Mouse (Mus musculus) adrenal gland, adult (tissue): ENCODE measurements around the gene Hyal3.
A peak's percentile ranks its signal among the peaks of the same experiment; 100 is the strongest.

Experiments used
- DNase-seq, 2 experiments: peaks; one replicate each; pipeline ENCODE4 v3.0.0; 2022 to 2023; ENCODE audit warnings: low spot score in 1 of 2; ENCODE audit not compliant: inconsistent age in 2 of 2

The Hyal3 gene

DNA sequence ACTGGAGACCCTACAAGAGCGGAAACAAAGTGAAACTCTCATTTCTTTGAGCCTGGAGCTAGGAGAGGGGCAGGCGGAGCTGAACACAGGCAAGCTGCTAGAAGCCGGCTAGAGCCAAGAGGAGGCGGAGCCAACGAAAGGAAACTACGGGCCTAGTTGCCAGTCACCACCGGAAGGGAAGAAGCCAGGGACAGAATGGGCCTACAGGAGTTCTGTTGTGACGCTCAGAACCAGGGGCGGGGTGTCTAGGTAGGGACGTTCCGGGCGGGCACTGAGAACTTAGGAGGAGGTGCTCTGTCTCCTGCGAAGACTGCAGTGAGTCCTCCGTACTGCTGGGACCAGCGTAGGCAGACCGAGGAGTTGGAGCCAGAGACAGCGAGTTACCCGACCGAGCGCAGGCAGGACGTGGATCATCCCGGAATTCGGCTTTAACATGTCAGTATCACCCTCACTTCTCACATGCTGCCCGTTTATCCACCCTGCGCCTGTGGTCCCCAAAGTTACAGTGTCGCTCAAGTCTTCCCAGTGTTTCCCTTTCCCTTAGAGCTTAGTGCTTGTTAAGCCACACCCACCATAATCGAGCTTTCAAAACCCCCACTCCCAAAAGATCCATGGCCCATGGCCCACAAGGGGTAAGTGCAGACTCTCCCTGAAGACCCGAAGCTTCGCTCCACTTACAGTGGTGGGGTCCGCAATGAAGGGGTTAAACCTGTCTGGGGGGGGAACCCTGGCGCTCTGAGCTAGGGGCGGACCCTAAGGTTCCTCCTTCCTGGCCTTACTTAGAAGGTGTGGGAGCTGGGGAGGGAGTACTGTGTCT lies at the start of gene Hyal3:
Gene Hyal3 (plus strand): TSS at position 318 of the 817 bp plus-strand sequence.
- peak; percentile 94 to 97 for DNase-seq

DNA sequence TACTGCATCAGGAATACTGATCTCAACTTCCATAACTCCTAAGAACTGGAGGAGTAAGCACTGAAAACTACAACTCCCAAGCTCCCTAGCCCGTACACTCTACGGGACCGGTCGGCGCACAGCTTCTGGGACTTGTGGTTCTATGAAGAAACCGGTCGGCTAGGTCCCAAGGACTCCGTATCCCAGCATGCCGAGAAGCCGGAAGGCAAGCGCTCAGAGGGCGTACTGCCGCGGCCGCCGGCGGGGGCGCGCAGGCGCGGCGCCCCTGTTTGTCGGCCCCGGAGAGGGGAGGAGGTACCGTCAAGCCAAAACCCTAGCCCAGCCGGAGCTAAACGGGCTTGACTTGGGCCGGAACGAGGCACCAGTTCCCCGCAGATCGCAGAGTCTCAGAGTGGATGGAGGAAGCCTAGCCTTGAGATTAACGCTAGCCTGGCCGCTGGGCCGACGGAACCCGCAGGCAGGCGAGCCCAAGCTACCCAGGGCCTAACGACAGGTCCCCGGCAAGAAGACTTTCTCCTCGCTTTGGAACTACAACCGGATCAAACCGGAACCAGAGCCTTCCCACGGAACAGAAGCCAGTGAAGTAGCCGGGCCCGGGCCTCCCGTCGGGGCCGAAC lies 46.7 kb upstream of the Hyal3 start, which contains the start of gene Tmem115:
Gene Tmem115 (plus strand): TSS at position 155 of the 617 bp plus-strand sequence.
- peak; percentile 96 to 97 for DNase-seq

DNA sequence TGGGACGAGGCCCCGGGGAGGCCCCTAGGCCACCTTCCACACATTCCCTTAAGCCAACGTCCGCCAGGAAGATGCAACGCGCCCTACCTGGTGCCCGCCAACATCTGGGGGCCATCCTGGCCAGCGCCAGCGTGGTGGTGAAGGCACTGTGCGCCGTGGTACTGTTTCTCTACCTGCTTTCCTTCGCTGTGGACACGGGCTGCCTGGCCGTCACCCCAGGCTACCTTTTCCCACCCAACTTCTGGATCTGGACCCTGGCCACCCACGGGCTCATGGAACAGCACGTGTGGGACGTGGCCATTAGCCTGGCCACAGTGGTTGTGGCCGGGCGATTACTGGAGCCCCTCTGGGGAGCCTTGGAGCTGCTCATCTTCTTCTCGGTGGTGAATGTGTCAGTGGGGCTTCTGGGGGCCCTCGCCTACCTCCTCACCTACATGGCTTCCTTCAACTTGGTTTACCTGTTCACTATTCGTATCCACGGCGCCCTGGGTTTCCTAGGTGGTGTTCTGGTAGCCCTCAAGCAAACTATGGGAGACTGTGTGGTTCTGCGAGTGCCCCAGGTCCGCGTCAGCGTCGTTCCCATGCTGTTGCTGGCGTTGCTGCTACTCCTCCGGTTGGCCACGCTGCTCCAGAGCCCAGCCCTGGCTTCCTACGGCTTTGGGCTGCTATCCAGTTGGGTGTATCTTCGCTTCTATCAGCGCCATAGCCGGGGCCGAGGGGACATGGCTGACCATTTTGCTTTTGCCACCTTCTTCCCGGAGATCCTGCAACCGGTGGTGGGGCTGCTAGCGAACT lies 46.0 kb upstream of the Hyal3 start:
- peak; percentile 56 to 73 for DNase-seq

DNA sequence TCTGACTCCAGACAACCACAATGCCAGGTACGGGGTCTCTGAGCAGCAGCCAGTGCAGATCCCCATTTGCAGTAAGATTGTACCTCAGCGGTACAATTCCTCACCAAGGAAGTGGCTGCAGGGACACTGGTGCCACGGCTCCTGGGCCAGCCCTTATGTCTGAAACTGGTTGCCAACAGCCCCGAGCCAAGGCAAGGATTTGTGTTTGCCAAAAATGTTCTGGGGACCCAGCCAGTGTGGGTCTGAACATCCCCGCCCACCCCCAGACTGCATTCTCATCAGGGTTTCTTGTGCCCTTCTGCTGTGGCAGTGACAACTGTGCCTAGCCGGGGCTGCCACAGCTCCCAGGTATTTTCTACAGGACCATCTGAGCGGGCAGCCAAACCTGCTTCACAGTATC lies 42.4 kb upstream of the Hyal3 start:
- no peak for DNase-seq

DNA sequence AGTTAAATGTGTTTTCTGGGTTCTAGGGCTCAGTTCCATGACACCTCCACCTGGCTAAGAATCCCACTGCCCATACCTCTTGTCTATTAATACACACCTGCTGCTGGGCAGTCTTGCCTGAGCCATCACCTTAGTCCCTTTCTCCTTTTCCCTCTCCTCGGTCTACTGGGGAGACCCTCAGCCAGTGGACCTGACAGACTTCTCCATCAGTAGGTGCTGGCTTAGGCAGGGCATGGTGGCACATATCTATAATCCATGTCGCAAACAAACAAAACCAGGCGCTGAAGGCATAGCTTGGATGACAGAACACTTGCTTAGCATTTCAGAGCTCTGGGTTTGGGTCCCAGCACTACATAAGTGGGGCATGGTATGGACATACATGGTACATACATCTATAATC lies 41.9 kb upstream of the Hyal3 start:
- no peak for DNase-seq

DNA sequence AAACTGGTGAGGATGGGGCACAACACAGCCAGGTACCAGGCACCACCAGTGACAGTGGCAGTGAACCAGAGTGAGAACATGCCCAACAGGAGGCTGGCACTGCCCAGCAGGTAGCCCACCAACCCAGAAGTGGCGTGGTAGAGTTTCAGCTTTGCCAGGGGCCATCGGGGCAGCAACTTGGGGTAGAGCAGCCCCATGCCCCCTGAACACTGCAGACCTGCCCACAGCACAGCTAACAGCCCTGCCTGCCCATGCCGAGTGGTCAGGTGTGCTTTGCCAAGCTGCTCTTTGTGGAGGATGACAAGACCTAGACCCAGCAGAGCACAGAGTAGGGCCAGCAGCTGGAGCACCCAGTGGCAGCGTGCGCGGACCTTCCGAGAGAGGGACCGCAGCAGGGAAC lies 40.7 kb upstream of the Hyal3 start:
- peak in 1 of 2 experiments; percentile 51 for DNase-seq

DNA sequence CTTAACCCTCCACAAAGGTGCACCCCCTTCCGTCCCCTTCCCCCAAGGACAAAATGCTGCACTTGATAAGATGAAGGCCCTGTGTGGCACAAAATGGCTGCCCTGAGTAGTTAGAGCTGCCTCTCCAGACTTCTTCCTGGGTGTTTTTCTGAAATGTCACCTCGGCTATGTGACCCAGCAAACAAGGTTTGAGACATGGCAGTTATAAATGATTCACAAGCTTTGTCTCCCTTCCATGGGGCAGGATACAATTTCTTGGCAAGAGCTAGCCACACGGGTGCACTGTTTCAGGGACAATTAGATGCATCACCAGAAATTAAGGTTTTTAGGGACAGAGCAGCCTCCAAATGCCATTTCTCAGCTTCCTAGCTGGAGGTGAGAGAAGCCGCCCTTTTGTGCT lies 40.2 kb upstream of the Hyal3 start:
- DNase-seq, result no peak

DNA sequence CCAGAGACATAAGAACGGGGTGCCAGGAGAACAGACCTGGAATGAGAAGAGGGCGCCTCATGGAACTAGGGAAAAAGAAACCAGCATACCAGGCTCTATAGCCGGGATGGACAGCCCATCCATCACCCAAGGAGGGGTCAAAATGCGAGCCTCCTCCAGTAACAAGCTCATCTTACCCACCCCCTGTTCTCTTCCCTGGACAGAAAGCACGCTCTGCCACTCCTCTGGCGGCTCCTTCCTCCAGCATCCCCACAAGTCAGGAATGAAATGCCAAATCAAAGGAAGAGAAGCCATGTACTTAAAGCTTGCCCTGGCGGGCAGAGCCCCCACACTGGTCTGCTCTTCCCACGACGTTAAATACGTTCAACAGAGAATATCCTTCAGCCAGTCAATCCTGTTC lies 39.6 kb upstream of the Hyal3 start:
- DNase-seq, result no peak

DNA sequence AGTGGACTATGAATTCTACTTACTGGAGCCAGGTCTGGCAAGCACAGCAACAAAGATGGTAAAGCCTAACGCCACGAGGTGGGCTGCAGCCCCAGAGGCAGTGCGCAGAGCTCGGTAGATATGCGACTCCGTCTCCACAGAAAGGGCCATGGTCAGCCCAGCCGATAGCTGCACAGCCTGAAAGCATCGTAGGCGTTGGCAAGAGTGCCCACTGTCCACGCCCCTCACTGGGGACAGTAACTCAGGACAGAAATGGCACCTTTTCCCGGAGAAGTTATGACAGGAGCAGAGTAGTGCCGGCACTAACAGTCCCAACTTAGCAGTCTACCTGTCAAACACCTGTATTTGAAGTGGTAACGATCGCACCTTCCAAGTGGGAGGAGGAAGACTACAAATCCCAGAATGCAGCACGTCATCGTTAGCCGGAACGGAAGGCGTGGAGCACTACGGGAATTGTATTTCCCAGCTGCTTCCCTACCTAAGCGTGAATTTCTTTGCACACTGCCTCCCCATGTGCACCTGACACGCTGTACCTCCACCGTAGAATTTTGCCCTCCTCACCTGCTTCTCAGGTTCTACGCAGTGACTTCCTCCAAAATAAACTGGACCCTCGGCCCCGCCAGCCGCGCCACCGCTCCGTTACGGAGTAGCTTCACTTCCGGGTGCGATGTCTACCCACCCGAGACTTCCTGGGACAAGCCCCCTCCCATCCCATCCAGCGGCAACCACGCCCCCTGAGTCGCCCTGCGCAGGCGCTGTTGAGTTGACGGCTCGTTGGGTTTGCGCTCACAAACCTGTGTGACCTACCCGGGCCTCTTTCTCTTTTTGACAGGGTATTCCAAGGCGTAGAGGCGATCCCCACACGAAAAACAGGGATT lies 38.9 kb upstream of the Hyal3 start, which contains the start of the genes Cyb561d2 and Nprl2:
Gene Cyb561d2 (minus strand): TSS at position 720 of the 878 bp plus-strand sequence.
Gene Nprl2 (plus strand): TSS at position 753 of the 878 bp plus-strand sequence.
- peak; percentile 97 to 99 for DNase-seq

DNA sequence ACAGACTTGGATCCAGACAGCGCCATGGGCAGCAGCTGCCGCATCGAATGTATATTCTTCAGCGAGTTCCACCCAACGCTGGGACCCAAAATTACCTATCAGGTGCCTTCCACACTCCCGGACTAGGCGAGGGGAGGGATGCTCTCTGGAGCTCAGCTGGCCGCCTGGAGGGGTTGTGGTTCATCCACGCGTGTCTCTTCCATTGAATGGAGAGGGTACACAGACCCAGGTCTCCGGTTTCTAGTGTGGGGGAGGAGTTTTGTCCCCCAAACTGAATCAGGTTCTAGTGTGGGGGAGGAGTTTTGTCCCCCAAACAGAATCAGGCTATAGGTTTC lies 38.3 kb upstream of the Hyal3 start:
- DNase-seq, result no peak

DNA sequence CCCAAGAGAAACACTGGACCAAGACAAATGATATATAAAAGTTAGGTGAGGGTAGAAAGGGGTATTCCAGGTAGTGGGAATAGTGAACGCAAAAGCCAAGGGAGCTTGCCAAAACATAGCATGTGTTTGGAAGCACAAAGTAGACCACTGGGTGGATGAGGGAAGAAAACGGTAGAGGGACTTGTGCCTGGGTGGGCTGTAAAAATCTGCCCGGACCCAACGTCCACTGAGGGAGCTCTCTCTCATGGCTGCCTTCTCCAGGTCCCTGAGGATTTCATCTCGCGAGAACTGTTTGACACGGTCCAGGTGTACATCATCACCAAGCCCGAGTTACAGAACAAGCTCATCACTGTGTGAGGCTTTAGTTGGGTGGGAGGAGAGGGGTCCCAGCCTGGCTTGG lies 37.9 kb upstream of the Hyal3 start:
- peak in 1 of 2 experiments; percentile 52 for DNase-seq

DNA sequence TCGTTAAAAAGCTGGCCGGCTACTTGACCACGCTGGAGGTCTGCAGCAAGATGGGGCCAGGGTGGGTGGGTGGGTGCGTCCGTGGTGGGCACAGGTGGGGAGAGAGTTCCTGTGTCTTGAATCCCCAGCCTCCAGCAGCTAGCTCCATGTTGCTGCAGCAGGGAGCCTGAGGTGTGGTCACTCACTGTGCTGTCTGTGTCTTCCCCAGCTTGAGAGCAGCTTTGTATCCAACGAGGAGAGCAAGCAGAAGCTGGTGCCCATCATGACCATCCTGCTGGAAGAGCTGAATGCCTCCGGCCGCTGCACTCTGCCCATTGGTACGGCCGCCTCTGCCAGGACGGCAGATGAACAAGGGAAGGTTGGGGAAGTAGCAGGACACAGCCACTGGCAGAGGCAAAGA lies 37.3 kb upstream of the Hyal3 start:
- peak in 1 of 2 experiments; percentile 43 for DNase-seq

DNA sequence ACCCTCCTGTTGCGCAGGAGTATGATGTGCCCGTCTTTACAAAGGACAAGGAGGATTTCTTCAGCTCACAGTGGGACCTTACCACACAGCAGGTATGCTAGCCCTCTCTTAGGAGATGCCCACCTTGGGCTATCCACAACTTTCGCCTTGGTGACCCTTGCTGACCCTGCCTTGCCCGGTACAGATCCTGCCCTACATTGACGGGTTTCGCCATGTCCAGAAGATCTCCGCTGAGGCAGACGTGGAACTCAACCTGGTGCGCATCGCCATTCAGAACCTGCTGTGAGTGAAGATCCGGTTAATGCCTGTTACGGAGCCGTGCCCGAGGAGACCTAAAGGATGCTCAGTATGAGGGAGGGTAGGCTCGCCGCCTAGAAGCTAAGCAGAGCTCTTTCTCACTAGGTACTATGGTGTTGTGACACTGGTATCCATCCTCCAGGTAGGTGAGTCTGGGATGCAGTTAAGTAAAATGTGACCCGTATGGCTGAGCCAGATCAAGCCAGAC lies 36.4 kb upstream of the Hyal3 start:
- peak in 1 of 2 experiments; percentile 46 for DNase-seq

DNA sequence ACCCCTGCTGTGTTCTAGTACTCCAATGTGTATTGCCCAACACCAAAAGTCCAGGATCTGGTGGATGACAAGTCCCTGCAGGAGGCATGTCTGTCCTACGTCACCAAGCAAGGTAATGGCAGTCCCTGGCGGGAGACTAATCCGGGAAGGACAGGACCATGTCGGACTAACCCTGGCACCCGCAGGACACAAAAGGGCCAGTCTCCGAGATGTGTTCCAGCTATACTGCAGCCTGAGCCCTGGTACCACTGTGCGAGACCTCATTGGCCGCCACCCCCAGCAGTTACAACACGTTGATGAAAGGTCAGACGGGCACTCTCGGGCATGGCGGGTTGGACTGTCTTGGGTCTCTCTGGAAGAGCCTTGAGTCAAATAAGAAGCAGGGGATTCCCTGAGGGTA lies 35.9 kb upstream of the Hyal3 start:
- peak in 1 of 2 experiments; percentile 56 for DNase-seq

DNA sequence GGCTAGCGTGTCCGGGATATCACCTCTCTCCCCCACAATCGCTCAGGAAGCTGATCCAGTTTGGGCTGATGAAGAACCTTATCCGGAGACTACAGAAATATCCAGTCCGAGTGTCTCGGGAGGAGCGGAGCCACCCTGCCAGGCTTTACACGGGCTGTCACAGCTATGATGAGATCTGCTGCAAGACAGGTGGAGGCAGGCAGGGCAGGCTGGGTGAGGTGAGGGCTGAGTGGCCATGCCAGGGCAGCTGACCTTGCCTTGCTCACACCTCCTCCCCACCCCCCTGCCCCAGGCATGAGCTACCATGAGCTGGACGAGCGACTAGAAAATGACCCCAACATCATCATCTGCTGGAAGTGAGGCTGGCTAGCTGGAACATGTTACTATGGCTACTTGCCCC lies 35.4 kb upstream of the Hyal3 start:
- no peak for DNase-seq

DNA sequence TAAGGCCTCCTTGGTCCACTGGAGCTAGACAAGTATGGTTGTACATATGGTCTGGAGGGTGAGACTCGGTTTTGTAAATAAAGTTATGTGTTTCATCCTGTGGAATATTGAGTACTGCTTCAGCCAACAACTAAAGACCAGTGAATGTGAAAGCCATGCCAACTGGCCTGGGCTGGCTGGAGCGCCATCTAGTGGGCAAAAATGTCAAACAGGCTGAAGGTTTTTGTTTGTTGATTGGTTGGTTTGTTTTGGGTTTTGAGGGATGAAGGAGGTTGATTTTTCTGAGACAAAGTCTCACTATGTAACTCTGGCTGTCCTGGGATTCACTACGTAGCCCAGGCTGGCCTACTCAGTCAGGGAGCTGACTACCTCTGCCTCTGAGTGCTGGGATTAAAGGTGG lies 35.0 kb upstream of the Hyal3 start:
- peak; percentile 73 to 91 for DNase-seq

DNA sequence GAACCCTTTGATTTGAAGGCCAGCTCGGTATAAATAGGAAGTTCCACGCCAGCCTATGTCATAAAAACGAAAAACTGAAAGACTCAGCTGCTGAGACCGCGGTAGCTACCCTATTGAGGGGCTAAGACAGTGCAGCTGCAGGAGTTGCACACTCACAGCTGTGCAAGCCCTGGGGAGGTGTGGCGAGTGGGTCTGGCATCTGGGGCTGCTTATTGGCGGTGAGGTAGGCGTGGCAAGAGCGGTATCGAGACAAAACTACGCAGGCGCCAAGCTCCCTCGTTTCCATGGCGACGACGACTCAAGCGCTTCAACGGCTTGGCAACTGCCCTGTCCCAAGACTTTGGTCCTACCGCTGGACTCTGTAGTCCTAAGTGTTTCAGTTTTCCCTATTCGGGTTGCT lies 33.6 kb upstream of the Hyal3 start, which contains the start of gene Zmynd10:
Gene Zmynd10 (plus strand): TSS at position 273 of the 400 bp plus-strand sequence.
- peak; percentile 94 to 97 for DNase-seq

DNA sequence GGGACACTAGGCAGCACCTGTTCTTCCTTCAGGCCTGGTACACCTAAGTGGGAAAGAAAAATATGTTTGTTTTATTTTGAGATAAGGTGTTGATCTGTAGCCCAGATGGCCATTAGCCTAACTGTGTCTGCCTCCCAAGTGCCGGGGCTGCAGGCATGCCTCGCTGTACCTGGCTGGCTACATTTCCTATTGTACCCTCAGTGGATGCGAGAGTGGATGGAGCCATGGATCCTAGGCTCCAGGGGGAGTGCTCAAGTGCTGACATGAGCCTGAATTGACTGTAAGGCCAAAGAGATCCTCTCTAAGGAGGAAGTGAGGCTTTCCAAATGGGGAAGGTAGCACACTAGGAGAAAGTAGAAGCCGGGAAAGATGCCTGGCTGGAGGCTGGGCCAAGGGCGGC lies 32.7 kb upstream of the Hyal3 start:
- DNase-seq, result no peak

DNA sequence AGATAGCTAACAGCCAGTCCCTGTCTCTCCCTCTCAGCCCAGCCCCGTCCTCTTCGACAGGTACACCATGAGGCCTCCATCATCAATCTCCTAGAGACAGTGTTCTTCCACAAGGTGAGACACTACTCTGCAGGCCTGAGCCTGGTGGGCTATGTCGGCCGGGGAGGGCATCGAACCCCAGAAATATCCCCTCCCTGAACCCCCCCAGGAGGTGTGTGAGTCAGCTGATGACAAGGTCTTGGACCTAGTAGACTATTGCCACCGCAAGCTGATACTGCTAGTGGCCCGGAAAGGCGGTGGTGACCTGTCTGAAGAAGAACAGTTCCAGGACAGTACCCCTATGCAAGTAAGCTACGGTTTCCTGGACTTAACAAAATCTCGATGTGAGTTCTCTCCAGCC lies 31.8 kb upstream of the Hyal3 start:
- DNase-seq, result no peak
